Mouse (Mus musculus) cerebellum, postnatal 10 days (tissue): ENCODE data around the gene Vmn2r88.
A peak's percentile ranks its signal among the peaks of the same experiment; 100 is the strongest.
"Not testable (repeated sequence)": the region's sequence is repeated elsewhere in the genome, so short reads cannot be mapped to it uniquely, and the experiment has no call there.

ENCODE experiments used
- DNase-seq, 2 experiments: peaks; one replicate each; pipeline ENCODE4 v3.0.0; 2021; ENCODE audit warnings: mixed read lengths in 2 of 2

Gene Vmn2r88

GRCm38 (mm10) chr14:51410520-51410919 lies at the start of gene Vmn2r88:
Gene Vmn2r88 (plus strand): TSS chr14:51410820.
- DNase-seq, result no peak

DNA sequence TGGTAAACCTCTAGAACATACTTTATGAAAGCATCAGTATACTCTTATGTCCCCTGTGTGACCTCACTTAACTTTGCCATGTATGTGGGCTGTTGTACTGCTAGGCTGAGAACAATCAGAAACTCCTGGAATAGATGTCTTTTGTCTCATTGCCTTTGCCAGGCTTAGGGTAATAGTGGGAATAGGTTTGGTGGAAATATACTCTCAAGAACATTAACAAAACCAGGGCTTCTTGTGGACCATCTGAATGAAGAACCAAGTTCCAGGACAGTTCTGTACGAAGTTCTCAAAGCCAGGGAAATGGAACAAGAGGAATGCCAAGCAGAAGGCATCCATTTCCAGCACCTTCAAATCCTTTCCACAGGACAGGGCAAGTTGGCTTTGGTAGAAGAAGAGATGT lies 49.2 kb upstream of the Vmn2r88 start, which contains the start of gene Gm7247:
Gene Gm7247, plus strand, starts transcription at position 301 of the 400 bp plus-strand sequence.
- no peak for DNase-seq

- no peak for DNase-seq
These were observed 27.8 kb upstream of the Vmn2r88 start for GRCm38 (mm10) chr14:51382805-51383204.

DNA sequence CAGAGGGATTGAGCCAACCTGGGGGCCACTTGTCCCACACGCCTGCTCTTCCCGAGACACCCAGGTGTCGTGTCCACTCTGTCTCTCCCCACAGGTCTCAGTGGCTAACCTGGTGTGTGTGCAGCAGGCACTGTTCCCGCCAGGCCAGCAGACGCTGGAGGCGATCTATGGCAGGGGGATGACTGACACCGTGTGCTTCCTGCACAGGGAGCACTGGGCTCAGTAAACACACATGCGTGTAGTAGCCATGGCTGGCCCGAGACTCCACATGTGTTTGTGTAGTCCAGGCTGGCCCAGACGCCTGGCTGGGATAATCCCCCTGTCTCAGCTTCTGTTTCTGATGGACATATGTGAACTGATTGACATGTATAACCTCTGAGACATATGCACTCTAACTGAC lies 26.3 kb upstream of the Vmn2r88 start:
- no peak for DNase-seq

DNA sequence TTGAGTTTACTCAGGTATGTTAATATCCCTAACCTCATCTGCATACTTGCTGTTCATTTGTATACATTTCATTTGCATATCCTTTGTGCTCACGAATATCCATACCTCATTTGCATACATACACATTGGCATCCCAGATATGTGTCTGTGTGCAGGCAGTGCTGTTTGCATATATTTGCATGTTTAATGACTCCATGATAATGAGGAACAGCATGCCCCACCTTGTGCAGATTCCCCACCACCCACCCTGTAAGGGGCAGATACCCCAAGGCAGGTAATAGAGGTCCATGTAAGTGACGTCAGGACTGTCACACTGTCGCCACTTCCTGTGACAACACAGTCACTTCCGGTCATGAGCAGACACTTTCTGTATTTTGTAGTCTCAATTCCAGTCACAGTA lies 24.9 kb upstream of the Vmn2r88 start:
- DNase-seq, result no peak

- DNase-seq, result no peak
These were observed 22.9 kb upstream of the Vmn2r88 start for GRCm38 (mm10) chr14:51387768-51388167.

- no peak for DNase-seq
These were observed 22.4 kb upstream of the Vmn2r88 start for GRCm38 (mm10) chr14:51388222-51388621.

- DNase-seq, result no peak
These were observed 13.3 kb downstream of the Vmn2r88 start for GRCm38 (mm10) chr14:51423885-51424284.

DNA sequence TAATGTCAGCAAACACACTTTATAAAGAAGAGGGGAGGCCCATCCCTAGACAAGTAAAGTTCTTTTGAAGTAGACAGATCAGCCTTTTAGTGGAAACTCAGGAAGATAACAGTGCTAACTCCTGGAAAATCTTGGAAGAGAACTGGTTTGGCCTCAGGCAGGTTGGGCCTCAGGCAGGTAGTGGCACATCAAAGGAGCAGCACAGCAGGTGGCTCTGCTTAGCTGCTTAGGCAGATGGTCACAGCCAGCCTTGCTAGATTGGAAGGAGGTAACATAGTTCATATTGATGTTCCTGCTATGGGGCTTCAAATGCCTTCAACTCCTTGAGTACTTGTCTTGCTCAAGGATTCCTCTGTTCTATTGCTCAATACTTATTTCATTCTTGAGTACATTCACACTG lies 19.5 kb downstream of the Vmn2r88 start:
- peak; percentile 5 to 22 for DNase-seq

- peak in 1 of 2 experiments; percentile 3 for DNase-seq
These were observed 23.9 kb downstream of the Vmn2r88 start for GRCm38 (mm10) chr14:51434546-51434945.

DNA sequence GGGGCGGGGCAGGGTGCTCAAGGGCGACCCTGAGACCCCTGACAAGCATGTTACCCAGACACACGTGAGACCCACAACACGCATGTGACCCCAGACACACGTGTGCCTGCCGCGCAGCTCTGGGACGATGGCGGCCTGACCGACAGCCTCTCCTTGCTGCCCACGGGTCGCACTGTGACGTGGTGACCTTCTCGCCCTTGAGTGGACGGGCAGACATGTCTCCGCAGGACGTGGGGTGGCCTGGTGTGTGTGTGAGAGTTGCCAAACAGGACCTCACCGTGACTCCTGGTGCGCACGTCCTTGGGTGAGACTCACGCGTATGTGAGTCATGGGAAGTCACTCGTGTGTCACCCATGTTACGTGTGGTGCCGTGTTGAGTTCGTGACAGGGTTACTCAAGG lies 24.4 kb downstream of the Vmn2r88 start:
- DNase-seq, result no peak

GRCm38 (mm10) chr14:51438955-51439354 lies 28.3 kb downstream of the Vmn2r88 start:
- DNase-seq, result no peak

- not testable (repeated sequence) for DNase-seq
These were observed 40.9 kb downstream of the Vmn2r88 start, which contains the start of gene Vmn2r89 for GRCm38 (mm10) chr14:51451557-51451956. Gene Vmn2r89 (plus strand): TSS chr14:51451857.
